Mouse (Mus musculus) right cerebral cortex, postnatal 36 days (tissue): ENCODE measurements around the gene Ccr1.
"Not testable (repeated sequence)": the region's sequence is repeated elsewhere in the genome, so short reads cannot be mapped to it uniquely, and the experiment has no call there.

ENCODE experiments used
- DNase-seq, 2 experiments: peaks; one replicate each; pipeline ENCODE4 v3.0.0; 2022; ENCODE audit warnings: low spot score in 2 of 2, mixed read lengths in 1 of 2

Gene Ccr1

DNA sequence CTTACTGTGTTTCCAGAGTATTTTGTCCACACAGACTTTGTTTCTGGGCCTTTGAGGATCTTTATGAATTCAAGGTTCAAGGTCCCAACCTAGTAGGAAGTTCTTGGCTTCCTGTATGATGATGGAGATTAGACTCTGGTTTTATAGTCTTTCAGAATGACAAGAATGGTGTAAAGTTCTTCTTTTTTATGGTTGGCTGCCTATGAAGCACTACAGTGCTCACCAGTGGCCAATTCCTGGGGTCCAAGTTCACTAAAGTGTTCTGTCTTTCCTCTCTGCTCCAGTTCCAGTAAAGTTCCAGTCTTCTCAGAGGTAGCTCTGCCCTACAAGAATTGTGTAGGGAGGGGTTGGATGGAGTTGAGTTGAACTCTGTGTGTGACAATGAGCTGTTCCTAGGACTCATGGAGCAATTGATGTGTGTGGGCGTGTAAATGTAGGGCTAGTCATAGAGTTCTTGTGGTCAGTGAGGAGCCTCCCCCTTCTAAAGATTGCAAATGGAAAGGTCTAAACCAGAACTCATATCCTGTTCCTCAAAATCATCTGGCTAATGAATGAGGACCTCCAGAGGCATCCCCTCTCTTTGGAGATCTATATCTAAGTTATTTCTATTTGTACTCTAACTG is at the start of gene Ccr1:
TSS of gene Ccr1 (minus strand) at position 403 of the 623 bp plus-strand sequence.
- no peak for DNase-seq

DNA sequence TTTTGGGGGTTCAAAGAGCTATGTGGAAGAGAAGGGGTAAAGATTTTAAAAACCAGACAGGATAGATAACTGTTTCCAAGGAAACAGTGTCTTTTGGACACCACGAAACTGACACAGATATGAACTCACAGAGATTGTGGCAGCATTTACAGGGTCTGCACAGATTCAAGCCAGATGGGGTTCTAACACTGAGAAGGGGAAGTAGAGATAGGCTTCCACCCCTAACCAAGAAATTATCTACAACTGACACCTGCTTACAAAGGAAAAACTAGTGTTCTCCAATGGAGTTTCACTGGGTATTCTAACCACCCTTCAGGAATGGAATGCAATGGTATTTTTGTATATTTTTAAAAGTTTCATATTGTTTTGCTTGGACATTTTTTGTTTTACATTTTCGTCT is 47.6 kb upstream of the Ccr1 start:
- DNase-seq, result no peak

DNA sequence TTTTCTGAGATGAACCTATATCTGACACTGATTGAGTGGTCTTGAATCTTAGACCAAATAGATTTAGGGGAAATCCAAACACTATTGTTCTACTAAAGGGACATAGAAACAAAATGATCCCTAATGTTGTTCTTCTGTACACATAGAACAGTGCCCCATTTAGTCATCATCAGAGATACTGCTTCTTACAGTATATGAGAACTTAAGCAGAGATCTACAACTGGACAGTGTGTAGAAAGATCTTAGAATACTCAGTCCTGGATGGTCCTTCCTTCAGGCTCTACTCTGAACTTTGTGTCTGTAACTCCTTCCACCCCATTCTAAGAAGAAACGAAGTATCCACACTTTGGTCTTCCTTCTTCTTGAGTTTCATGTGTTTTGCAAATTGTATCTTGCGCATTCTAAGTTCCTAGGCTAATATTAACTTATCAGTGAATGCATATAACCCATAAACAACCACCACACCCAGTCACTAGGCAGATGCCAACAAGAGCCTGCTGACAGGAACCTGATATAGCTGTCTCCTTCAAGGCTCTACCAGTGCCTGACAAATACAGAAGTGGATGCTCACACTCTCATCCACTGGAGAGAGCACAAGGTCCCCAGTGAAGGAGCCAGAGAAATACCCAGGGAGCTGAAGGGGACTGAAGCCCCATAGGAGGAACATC is 46.6 kb upstream of the Ccr1 start:
- no peak for DNase-seq

- no peak for DNase-seq
Measured at GRCm38 (mm10) chr9:124013270-124013669, 44.8 kb upstream of the Ccr1 start.

DNA sequence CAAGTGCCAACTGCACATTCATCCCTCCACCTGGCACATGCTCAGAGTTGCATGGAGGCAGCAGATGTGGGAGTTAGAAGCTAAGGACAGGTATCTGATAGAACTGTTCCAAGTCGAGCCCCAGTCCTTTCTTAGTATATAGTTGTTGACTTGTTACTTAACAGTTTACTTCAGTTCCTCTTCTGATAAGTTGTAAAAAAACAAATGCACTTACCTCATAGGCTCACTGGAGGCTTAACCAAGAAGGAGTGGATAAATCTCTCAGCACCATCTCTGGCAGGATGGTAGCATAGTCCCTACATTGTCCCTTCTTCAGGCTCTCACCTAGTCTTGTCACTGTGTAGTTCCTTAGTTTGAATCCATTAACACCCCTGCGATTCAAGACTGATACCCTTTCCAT is 44.2 kb upstream of the Ccr1 start:
- DNase-seq, result no peak

GRCm38 (mm10) chr9:123999784-124000183 is 31.3 kb upstream of the Ccr1 start:
- no peak for DNase-seq

- no peak for DNase-seq
Measured at GRCm38 (mm10) chr9:123997719-123998118, 29.2 kb upstream of the Ccr1 start.

GRCm38 (mm10) chr9:123991312-123991906 is 22.9 kb upstream of the Ccr1 start:
- peak in 1 of 2 experiments; percentile 35 for DNase-seq

- no peak for DNase-seq
Measured at GRCm38 (mm10) chr9:123989671-123990070, 21.2 kb upstream of the Ccr1 start.

DNA sequence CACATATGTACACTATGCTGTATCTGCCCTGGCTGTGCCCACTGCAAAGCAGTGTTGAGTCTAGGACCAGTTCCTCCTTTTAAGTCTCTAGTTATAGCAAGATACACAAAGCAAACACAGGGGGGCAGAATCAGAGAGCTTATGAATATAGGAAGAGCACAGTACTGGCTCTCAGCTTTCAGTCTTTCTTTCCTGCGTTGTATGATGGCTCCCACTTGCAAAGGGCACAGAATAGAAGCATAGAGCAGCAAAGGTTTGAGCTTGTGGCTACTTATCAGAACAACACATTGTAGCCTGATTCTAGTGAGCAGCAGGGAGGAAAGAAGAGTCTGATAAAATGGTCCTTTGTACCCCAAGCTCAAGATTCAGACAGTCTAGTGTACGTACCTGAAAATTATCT is 17.7 kb upstream of the Ccr1 start:
- peak in 1 of 2 experiments; percentile 2 for DNase-seq

- DNase-seq, result no peak
Measured at GRCm38 (mm10) chr9:123984943-123985342, 16.5 kb upstream of the Ccr1 start.

DNA sequence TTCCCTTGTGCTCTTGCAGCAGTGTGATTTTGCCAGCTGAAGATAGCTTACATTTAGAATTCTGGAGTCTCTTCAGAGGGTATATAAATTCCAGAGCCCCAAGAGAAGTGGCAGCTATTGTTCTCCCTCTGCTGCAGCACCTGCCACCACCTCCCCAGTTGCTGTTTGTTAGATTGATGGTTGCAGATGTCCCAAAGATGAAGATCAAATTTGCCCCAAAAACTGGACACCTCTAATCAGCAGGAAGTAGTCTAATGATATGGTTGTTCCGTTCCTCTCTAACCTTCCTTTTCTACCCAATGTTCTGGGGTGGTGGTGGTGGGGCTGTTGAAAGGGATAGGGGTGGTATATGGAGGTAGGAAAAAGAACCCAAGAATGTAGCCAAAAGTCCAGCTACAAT is 14.2 kb upstream of the Ccr1 start:
- no peak for DNase-seq

GRCm38 (mm10) chr9:123981909-123982308 is 13.4 kb upstream of the Ccr1 start:
- DNase-seq, result no peak

DNA sequence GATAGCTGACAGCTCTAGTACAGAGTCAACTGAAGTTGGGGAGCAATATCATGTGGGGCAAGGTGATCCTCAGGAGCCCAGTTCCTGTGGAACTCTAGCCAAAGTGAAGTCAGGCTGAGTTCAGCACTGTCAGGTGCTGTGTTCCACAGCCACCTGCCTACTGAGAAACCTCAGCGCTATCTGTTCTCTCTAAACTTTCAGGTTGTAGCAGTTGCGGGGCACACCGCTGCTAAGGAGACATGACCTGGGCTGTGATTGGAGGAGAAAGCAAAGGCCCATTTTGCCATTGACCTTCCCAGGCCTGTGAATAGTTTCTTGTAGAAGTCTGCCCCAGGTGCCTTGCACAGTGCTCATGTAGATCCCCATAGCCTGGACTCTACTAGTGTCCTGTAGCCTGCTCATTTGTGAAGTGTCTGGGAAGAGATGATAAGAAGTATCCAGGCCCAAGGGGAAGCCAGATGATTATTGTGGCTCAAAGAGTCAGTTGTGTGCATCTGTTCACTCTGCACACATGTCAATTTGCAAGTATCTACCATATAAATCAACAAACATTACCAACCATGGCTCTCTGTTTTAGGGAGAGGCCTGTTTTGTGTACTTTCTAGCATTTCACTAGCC is 12.5 kb upstream of the Ccr1 start:
- DNase-seq, result not testable (repeated sequence)

DNA sequence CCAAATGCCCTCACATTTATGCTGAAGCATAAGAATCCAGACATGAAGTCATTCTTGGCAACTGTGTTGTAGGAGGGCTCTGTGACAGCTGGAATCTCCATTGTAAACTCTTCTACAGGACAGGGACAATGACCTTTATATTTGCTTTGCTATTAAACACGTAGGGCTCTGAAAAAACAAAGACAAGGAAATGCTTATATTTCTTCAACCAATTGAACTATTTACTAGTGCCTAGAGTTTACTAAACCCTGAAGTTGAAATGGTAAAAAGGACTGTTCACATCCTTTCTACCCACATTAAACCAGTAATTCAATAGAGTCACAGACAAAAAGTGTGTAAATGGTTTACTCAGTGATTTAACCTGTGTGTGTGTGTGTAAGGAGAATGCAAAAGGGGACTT is 9.8 kb upstream of the Ccr1 start, which contains the start of gene Ccr1l1:
TSS of gene Ccr1l1 (minus strand) at position 101 of the 400 bp plus-strand sequence.
- DNase-seq, result no peak

- no peak for DNase-seq
Measured at GRCm38 (mm10) chr9:123976876-123977663, 8.6 kb upstream of the Ccr1 start.

GRCm38 (mm10) chr9:123975630-123976029 is 7.1 kb upstream of the Ccr1 start:
- no peak for DNase-seq

DNA sequence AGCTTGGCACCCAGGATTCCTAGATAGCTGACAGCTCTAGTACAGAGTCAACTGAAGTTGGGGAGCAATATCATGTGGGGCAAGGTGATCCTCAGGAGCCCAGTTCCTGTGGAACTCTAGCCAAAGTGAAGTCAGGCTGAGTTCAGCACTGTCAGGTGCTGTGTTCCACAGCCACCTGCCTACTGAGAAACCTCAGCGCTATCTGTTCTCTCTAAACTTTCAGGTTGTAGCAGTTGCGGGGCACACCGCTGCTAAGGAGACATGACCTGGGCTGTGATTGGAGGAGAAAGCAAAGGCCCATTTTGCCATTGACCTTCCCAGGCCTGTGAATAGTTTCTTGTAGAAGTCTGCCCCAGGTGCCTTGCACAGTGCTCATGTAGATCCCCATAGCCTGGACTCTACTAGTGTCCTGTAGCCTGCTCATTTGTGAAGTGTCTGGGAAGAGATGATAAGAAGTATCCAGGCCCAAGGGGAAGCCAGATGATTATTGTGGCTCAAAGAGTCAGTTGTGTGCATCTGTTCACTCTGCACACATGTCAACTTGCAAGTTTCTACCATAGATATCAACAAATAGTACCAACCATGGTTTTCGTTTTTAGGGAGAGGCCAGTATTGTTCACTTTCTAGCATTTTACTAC is 1.5 kb downstream of the Ccr1 start:
- DNase-seq, result not testable (repeated sequence)

- no peak for DNase-seq
Measured at GRCm38 (mm10) chr9:123964776-123965175, 3.7 kb downstream of the Ccr1 start.

DNA sequence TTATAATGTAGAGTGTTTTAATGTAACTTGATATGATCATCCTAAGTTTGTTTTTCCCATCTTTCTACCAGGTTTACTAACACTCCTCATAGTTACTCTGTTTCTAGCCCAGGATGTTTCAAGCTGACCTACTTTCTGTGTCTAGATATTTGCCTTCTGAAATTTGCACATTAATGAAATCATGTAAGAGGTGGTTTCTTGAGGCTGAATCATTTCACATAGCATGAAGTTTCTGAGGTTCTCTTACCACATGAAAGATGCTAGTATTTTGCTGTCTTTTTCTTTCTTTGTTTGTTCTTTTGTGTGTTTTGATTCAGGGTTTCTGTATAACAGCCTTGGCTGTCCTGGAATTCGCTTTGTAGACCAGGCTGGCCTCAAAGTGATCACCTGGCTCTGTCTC is 8.3 kb downstream of the Ccr1 start:
- DNase-seq, result no peak

GRCm38 (mm10) chr9:123957911-123958413 is 10.5 kb downstream of the Ccr1 start:
- DNase-seq, result no peak
